Mouse (Mus musculus): Measurements from ENCODE around the gene Cbr1. TPM values are rescaled to one million over a fixed set of nuclear protein-coding genes. Genes with fewer than 3 reads are reported as not detected.

The Cbr1 gene
- polyA plus RNA-seq, 1 experiment = 35.7 TPM

DNA sequence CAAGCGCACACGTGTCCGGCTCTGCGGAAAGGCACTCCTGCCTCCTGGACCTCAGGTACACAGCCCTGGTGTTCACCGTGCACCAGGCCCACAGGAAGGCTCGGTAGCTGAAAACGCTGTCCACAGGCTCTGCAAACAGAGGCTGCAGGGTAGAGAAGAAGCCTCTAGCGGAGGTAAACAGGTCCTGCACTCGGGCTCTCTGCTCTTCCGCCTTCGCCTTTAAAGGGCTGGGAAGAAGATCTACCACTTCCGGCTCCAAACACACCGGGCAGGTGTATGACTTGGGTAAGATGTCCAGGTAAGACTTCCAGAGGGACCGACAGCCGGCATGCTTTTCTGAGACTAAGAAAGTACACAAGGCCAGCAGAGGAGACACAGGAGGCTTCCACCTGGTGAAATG, 14.7 kb upstream of the Cbr1 start:
- Histone ChIP-seq H3K4me3 (ENCODE audit: control insufficient read depth, low read depth, low read length) (no peak overlapping the region), H3K27me3 (ENCODE audit: control insufficient read depth, insufficient read depth, low read length) (no peaks in the 10 kb centered on the region), H3K27ac (ENCODE audit: control insufficient read depth, insufficient read depth, low read depth, low read length) (no peak overlapping the region), H3K36me3 (ENCODE audit: control insufficient read depth, insufficient read depth, low read length) (peaks cover 2% of the 10 kb centered on the region; the same call in 1 of the 2 replicates), H3K4me1 (ENCODE audit: control insufficient read depth, insufficient read depth, low read length) (no peaks in the 10 kb centered on the region)
- TF ChIP-seq POLR2A (IDR thresholded peaks at IDR 0.05; ENCODE audit: control insufficient read depth, low read depth, low read length) (no peak), CTCF (IDR thresholded peaks at IDR 0.05; ENCODE audit: control insufficient read depth, insufficient read depth, insufficient replicate concordance, low read depth, low read length) (no peak)

DNA sequence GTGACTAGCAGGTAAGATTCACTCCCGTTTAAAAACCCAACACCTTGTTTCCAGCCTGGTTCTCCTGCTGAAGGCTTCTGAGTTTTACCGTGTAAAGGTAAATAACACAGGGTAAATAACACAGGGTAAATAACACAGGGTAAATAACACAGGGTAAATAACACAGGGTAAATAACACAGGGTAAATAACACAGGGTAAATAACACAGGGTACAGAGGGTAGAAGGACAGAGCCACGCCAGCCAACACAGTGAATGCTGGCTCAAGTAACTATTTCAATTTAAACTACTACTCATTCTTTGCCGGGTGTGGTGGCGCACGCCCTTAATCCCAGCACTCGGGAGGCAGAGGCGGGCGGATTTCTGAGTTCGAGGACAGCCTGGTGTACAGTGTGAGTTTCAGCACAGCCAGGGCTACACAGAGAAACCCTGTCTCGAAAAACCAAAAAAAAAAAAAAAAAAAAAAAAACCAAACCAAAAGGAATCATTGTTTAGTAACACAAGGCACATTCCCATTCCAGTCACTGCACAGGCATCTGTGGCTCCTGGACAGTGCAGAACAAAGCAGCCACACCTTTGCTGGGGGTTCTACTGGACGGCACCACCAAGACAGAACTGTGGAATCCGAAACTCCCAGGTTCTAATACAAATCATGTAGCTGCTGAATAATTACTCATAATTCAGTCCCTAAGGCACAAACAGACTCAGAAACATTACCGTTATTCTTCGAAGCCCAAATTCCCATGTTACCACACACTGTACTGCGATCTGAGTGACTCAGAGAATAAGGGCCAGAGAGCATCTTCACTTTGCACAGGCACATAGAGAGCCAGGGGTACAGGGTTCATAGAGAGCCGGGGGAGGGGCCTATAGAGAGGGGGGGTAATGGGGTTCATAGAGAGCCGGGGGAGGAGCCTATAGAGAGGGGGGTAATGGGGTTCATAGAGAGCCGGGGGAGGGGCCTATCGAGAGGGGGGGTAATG, 13.9 kb upstream of the Cbr1 start:
- no peak overlapping the region for H3K4me3 ChIP-seq (ENCODE audit: control insufficient read depth, low read depth, low read length)
- TF ChIP-seq CTCF (IDR thresholded peaks at IDR 0.05; ENCODE audit: control insufficient read depth, insufficient read depth, insufficient replicate concordance, low read depth, low read length) (no peak), POLR2A (IDR thresholded peaks at IDR 0.05; ENCODE audit: control insufficient read depth, low read depth, low read length) (no peak)
- H3K27ac ChIP-seq (ENCODE audit: control insufficient read depth, insufficient read depth, low read depth, low read length) = no peak overlapping the region
- no peaks in the 10 kb centered on the region for H3K27me3 ChIP-seq (ENCODE audit: control insufficient read depth, insufficient read depth, low read length)
- H3K4me1 ChIP-seq (ENCODE audit: control insufficient read depth, insufficient read depth, low read length) = no peaks in the 10 kb centered on the region
- peaks cover 2% of the 10 kb centered on the region; the same call in 1 of the 2 replicates for H3K36me3 ChIP-seq (ENCODE audit: control insufficient read depth, insufficient read depth, low read length)

DNA sequence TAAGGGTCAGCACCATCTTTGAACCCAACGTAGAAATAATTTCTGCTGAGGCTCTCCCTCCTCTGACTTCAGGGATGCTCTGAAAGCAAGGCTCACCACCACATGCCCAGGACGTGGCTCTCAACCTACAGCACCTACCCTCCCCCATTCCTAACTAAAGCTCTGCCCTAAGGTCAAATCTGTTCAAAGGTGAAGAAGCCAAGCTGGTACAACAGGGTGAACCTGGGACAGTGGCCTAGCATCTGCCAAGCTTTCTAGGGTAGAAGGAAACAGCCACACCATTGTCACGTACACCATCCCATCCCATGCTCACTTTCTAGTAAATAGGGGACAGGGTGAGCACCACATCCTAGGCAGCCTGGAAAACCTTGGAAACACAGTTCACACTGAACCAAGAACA, 12.9 kb upstream of the Cbr1 start:
- Histone ChIP-seq H3K4me3 (ENCODE audit: control insufficient read depth, low read depth, low read length) (no peak overlapping the region), H3K4me1 (ENCODE audit: control insufficient read depth, insufficient read depth, low read length) (no peaks in the 10 kb centered on the region), H3K36me3 (ENCODE audit: control insufficient read depth, insufficient read depth, low read length) (peaks cover 2% of the 10 kb centered on the region; the same call in 1 of the 2 replicates), H3K27me3 (ENCODE audit: control insufficient read depth, insufficient read depth, low read length) (no peaks in the 10 kb centered on the region), H3K27ac (ENCODE audit: control insufficient read depth, insufficient read depth, low read depth, low read length) (no peak overlapping the region)
- TF ChIP-seq CTCF (IDR thresholded peaks at IDR 0.05; ENCODE audit: control insufficient read depth, insufficient read depth, insufficient replicate concordance, low read depth, low read length) (no peak), POLR2A (IDR thresholded peaks at IDR 0.05; ENCODE audit: control insufficient read depth, low read depth, low read length) (no peak)

DNA sequence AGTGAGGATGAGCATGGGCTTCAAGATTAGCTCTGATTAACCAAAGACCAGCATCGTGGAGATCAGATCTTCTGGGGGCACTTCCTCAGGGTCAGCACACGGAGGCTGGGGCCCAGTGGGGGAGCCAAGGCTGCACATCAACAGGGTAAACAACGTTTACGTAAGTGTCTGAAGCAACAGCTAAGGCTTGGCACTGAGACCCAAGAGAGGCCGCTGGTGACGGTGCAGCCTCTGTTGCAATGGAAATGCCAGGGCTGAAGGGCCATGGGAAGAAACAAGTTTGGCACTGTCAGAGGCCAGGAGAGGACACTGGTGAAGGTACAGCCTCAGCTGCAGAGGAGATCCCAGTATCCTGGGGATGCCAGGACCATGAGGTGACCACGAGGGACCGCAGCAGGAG, 12.2 kb upstream of the Cbr1 start:
- no peaks in the 10 kb centered on the region for H3K27me3 ChIP-seq (ENCODE audit: control insufficient read depth, insufficient read depth, low read length)
- no peak overlapping the region for H3K4me3 ChIP-seq (ENCODE audit: control insufficient read depth, low read depth, low read length)
- TF ChIP-seq POLR2A (IDR thresholded peaks at IDR 0.05; ENCODE audit: control insufficient read depth, low read depth, low read length) (no peak), CTCF (IDR thresholded peaks at IDR 0.05; ENCODE audit: control insufficient read depth, insufficient read depth, insufficient replicate concordance, low read depth, low read length) (no peak)
- H3K27ac ChIP-seq (ENCODE audit: control insufficient read depth, insufficient read depth, low read depth, low read length) = no peak overlapping the region
- peaks cover 2% of the 10 kb centered on the region for H3K36me3 ChIP-seq (ENCODE audit: control insufficient read depth, insufficient read depth, low read length)
- H3K4me1 ChIP-seq (ENCODE audit: control insufficient read depth, insufficient read depth, low read length) = no peaks in the 10 kb centered on the region

DNA sequence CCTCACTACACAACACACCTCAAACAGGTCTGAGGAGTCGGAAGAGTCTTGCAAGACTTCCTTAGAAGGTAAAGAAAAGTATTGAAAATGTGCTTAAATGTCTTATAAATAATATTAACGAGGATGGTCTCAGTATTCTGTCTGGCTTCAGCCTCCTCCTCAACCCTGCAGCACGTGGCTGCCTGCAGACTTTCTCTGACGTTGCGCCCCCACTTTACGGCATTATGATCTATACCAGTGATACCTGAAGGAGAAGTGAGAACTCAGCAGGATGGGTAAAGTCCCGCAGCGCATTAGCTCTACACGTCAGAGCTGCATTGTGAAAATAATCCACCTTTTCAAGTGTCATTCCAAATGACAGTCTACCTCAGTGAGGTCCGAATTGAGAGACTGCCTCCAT, 11.2 kb upstream of the Cbr1 start:
- TF ChIP-seq POLR2A (IDR thresholded peaks at IDR 0.05; ENCODE audit: control insufficient read depth, low read depth, low read length) = no peak
- Histone ChIP-seq H3K27ac (ENCODE audit: control insufficient read depth, insufficient read depth, low read depth, low read length) (no peak overlapping the region), H3K4me3 (ENCODE audit: control insufficient read depth, low read depth, low read length) (no peak overlapping the region), H3K27me3 (ENCODE audit: control insufficient read depth, insufficient read depth, low read length) (no peaks in the 10 kb centered on the region), H3K36me3 (ENCODE audit: control insufficient read depth, insufficient read depth, low read length) (no peaks in the 10 kb centered on the region; the same call in none of the 2 replicates), H3K4me1 (ENCODE audit: control insufficient read depth, insufficient read depth, low read length) (no peaks in the 10 kb centered on the region)

DNA sequence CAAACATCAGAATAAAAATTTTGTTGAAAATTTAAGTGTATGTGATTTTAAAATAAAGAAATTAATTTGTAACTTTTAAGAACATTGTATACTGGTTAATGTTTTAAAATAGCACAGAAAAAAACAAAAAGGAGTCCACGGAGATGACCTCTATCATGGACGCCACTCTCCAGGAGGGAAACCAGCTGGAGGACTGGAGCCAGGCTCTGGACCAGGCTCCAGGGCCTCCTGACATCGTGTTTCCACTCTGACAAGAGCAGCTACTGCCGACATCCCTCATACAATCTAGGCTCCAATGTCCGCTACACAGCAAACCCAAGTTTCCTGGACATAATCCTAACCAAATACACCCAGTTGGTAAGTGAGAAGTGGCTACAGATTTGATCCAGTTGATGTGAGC, 9.9 kb upstream of the Cbr1 start:
- no peak overlapping the region for H3K27ac ChIP-seq (ENCODE audit: control insufficient read depth, insufficient read depth, low read depth, low read length)
- no peaks in the 10 kb centered on the region for H3K27me3 ChIP-seq (ENCODE audit: control insufficient read depth, insufficient read depth, low read length)
- H3K4me1 ChIP-seq (ENCODE audit: control insufficient read depth, insufficient read depth, low read length) = no peaks in the 10 kb centered on the region
- no peak for TF ChIP-seq POLR2A (IDR thresholded peaks at IDR 0.05; ENCODE audit: control insufficient read depth, low read depth, low read length)
- no peak for TF ChIP-seq CTCF (IDR thresholded peaks at IDR 0.05; ENCODE audit: control insufficient read depth, insufficient read depth, insufficient replicate concordance, low read depth, low read length)
- no peak overlapping the region for H3K4me3 ChIP-seq (ENCODE audit: control insufficient read depth, low read depth, low read length)
- no peaks in the 10 kb centered on the region; the same call in none of the 2 replicates for H3K36me3 ChIP-seq (ENCODE audit: control insufficient read depth, insufficient read depth, low read length)

DNA sequence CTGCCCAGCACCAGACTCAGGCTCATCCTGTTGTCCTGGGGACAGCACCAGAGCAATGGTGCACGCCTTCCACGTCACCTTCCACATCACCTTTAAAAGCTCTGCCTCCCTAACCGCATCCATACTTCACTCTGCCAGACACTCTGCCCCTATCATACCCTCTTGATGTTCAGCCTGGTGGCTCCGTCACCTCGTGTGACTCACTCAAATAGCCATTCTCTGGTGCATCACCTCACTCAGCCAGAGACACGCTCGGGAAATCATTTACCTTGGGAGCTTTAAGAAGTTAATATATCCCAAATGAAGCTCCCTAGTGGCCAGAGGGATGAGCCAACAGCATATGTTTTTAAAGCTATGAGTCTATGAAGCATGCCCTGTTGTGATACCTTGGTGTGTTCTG, 8.8 kb upstream of the Cbr1 start:
- no peak overlapping the region for H3K4me3 ChIP-seq (ENCODE audit: control insufficient read depth, low read depth, low read length)
- H3K27me3 ChIP-seq (ENCODE audit: control insufficient read depth, insufficient read depth, low read length) = no peaks in the 10 kb centered on the region
- H3K36me3 ChIP-seq (ENCODE audit: control insufficient read depth, insufficient read depth, low read length) = no peaks in the 10 kb centered on the region; the same call in none of the 2 replicates
- H3K27ac ChIP-seq (ENCODE audit: control insufficient read depth, insufficient read depth, low read depth, low read length) = no peak overlapping the region
- TF ChIP-seq POLR2A (IDR thresholded peaks at IDR 0.05; ENCODE audit: control insufficient read depth, low read depth, low read length) = no peak
- TF ChIP-seq CTCF (IDR thresholded peaks at IDR 0.05; ENCODE audit: control insufficient read depth, insufficient read depth, insufficient replicate concordance, low read depth, low read length) = no peak
- no peaks in the 10 kb centered on the region for H3K4me1 ChIP-seq (ENCODE audit: control insufficient read depth, insufficient read depth, low read length)

All from testis, adult 2 months (tissue).